Mouse (Mus musculus) hindbrain, postnatal 0 days (tissue): ENCODE measurements around the gene Slc44a3. TPM values are rescaled to one million over a fixed set of nuclear protein-coding genes. Genes with fewer than 3 reads are reported as not detected.

Experiments used
- ATAC-seq: fragments of 200-750 bp; cut with Nextera tagmentation; 2 replicates; pipeline ENCODE4 v1.8.0; 2017; ENCODE audit warnings: mild to moderate bottlenecking, moderate TSS enrichment, moderate library complexity
- DNase-seq: peaks from one replicate; pipeline ENCODE4 v3.0.0-alpha.2; 2015; ENCODE audit warnings: low spot score
- H3K27ac ChIP-seq: fragments of 300-500 bp; sonication (generic); 2 replicates; pipeline ENCODE4 v1.5.1; 2014; ENCODE audit warnings: mild to moderate bottlenecking
- H3K27me3 ChIP-seq: fragments of 300-500 bp; sonication (generic); 2 replicates; pipeline ENCODE4 v1.6.1; 2014; ENCODE audit warnings: low read length, mixed read lengths; ENCODE audit not compliant: insufficient read depth
- H3K36me3 ChIP-seq: fragments of 300-500 bp; sonication (generic); 2 replicates; pipeline ENCODE4 v1.6.1; 2014; ENCODE audit warnings: low read length, mixed read lengths; ENCODE audit not compliant: insufficient read depth
- H3K4me1 ChIP-seq: fragments of 300-500 bp; sonication (generic); 2 replicates; pipeline ENCODE4 v1.6.1; 2014; ENCODE audit warnings: antibody characterized with exemption, low read length, mixed read lengths; ENCODE audit not compliant: insufficient read depth
- H3K4me2 ChIP-seq: fragments of 300-500 bp; sonication (generic); 2 replicates; pipeline ENCODE4 v1.6.1; 2014; ENCODE audit warnings: low read depth, mild to moderate bottlenecking, low read length, moderate library complexity, mixed read lengths
- H3K4me3 ChIP-seq: fragments of 300-500 bp; sonication (generic); 2 replicates; pipeline ENCODE4 v1.5.1; 2014; ENCODE audit warnings: low read length
- H3K9ac ChIP-seq: fragments of 300-500 bp; sonication (generic); replicated peaks from 2 replicates; pipeline ENCODE4 v1.6.1; 2014; ENCODE audit warnings: mild to moderate bottlenecking, low read length, moderate library complexity, mixed read lengths
- H3K9me3 ChIP-seq: fragments of 300-500 bp; sonication (generic); 2 replicates; pipeline ENCODE4 v1.6.1; 2016; ENCODE audit warnings: low read length, mixed read lengths
- CTCF ChIP-seq: IDR thresholded peaks from 2 replicates; pipeline ENCODE4 v1.5.1; 2016; ENCODE audit warnings: antibody characterized with exemption, control low read depth, low read depth
- WGBS: fragments of 180-500 bp; shearing (Covaris S2); extraction: QIAGEN DNeasy Blood & Tissue Kit; methylation state at CpG from one replicate; pipeline ENCODE4 v1.1.7; 2014; 5-methylcytosine and 5-hydroxymethylcytosine counted together
- polyA plus RNA-seq: library from polyadenylated mRNA; unstranded; fragments of >200 nt; fragmentation: Nextera tagmentation; extraction: Ambion mirVana; gene quantifications from 2 replicates; pipeline ENCODE4 v1.2.1, GENCODE M21; 2015
- total RNA-seq: library from RNA; depleted of rRNA; stranded (reverse); fragments of >200 nt; gene quantifications from 2 replicates; pipeline ENCODE4 v1.2.3, GENCODE M21; 2014

Gene Slc44a3
- total and polyA plus RNA-seq, 2 experiments from 2014 or later, result 0.51 to 0.68 TPM

GRCm38 (mm10) chr3:121574386-121574785 lies 42.2 kb upstream of the Slc44a3 start:
- H3K27me3 ChIP-seq, result no peaks in the 10 kb centered on the region
- TF ChIP-seq CTCF, result no peak
- H3K36me3 ChIP-seq, result no peaks in the 10 kb centered on the region
- no peak overlapping the region for H3K4me2 ChIP-seq
- H3K9ac ChIP-seq, result no peak overlapping the region
- DNase-seq (no peak), ATAC-seq (no peak)
- H3K4me3 ChIP-seq, result no peak overlapping the region
- H3K9me3 ChIP-seq, result no peaks in the 10 kb centered on the region
- H3K27ac ChIP-seq, result no peak overlapping the region
- WGBS, result 80% methylated on average over 4 of the region's 4 CpGs
- no peaks in the 10 kb centered on the region for H3K4me1 ChIP-seq

- DNase-seq (no peak), ATAC-seq (no peak)
- no peaks in the 10 kb centered on the region for H3K27me3 ChIP-seq
- no peaks in the 10 kb centered on the region for H3K36me3 ChIP-seq
- H3K27ac ChIP-seq, result no peak overlapping the region
- no peaks in the 10 kb centered on the region for H3K4me1 ChIP-seq
- no peaks in the 10 kb centered on the region for H3K9me3 ChIP-seq
- no peak overlapping the region for H3K9ac ChIP-seq
- WGBS, result 83% methylated on average over 7 of the region's 7 CpGs
- TF ChIP-seq CTCF, result no peak
- no peak overlapping the region for H3K4me3 ChIP-seq
- no peak overlapping the region for H3K4me2 ChIP-seq
Measured at GRCm38 (mm10) chr3:121573858-121574257, 41.7 kb upstream of the Slc44a3 start.

- no peak for TF ChIP-seq CTCF
- Histone ChIP-seq H3K9ac (no peak overlapping the region), H3K36me3 (no peaks in the 10 kb centered on the region), H3K27me3 (no peaks in the 10 kb centered on the region), H3K4me2 (no peak overlapping the region), H3K4me3 (no peak overlapping the region), H3K27ac (no peak overlapping the region), H3K9me3 (no peaks in the 10 kb centered on the region), H3K4me1 (no peaks in the 10 kb centered on the region)
- no peak for DNase-seq
- no peak for ATAC-seq
- 90% methylated on average over 4 of the region's 4 CpGs for WGBS
Measured at GRCm38 (mm10) chr3:121571491-121571890, 39.3 kb upstream of the Slc44a3 start.

GRCm38 (mm10) chr3:121570623-121571022 lies 38.4 kb upstream of the Slc44a3 start:
- H3K27ac ChIP-seq, result no peak overlapping the region
- no peak for DNase-seq

GRCm38 (mm10) chr3:121569767-121570166 lies 37.6 kb upstream of the Slc44a3 start:
- ATAC-seq (no peak), DNase-seq (no peak)
- WGBS, result 26% methylated on average over 5 of the region's 5 CpGs
- H3K9ac ChIP-seq, result no peak overlapping the region
- no peaks in the 10 kb centered on the region for H3K4me1 ChIP-seq
- H3K4me2 ChIP-seq, result no peak overlapping the region
- H3K36me3 ChIP-seq, result no peaks in the 10 kb centered on the region
- H3K4me3 ChIP-seq, result no peak overlapping the region
- no peaks in the 10 kb centered on the region for H3K9me3 ChIP-seq
- H3K27ac ChIP-seq, result no peak overlapping the region
- no peaks in the 10 kb centered on the region for H3K27me3 ChIP-seq
- TF ChIP-seq CTCF, result no peak

More at GRCm38 (mm10) chr3:121570623-121571022, 38.4 kb upstream of the Slc44a3 start:
- no peaks in the 10 kb centered on the region for H3K36me3 ChIP-seq
- no peak overlapping the region for H3K9ac ChIP-seq
- TF ChIP-seq CTCF, result no peak
- no peak overlapping the region for H3K4me2 ChIP-seq
- H3K4me3 ChIP-seq, result no peak overlapping the region
- ATAC-seq, result no peak
- no peaks in the 10 kb centered on the region for H3K4me1 ChIP-seq
- WGBS, result 82% methylated on average over 11 of the region's 11 CpGs
- no peaks in the 10 kb centered on the region for H3K27me3 ChIP-seq
- H3K9me3 ChIP-seq, result no peaks in the 10 kb centered on the region

- DNase-seq, result no peak
- ATAC-seq, result no peak
- no peak overlapping the region for H3K9ac ChIP-seq
- H3K36me3 ChIP-seq, result no peaks in the 10 kb centered on the region
- TF ChIP-seq CTCF, result no peak
- no peaks in the 10 kb centered on the region for H3K27me3 ChIP-seq
- no peaks in the 10 kb centered on the region for H3K4me1 ChIP-seq
- H3K9me3 ChIP-seq, result no peaks in the 10 kb centered on the region
- H3K27ac ChIP-seq, result no peak overlapping the region
- H3K4me3 ChIP-seq, result no peak overlapping the region
- WGBS, result 82% methylated on average over 7 of the region's 9 CpGs
- no peak overlapping the region for H3K4me2 ChIP-seq
Measured at GRCm38 (mm10) chr3:121569004-121569403, 36.8 kb upstream of the Slc44a3 start.

- H3K36me3 ChIP-seq, result no peaks in the 10 kb centered on the region
- no peak overlapping the region for H3K4me2 ChIP-seq
- no peak overlapping the region for H3K27ac ChIP-seq
- no peak overlapping the region for H3K9ac ChIP-seq
- H3K4me1 ChIP-seq, result no peaks in the 10 kb centered on the region
- H3K9me3 ChIP-seq, result no peaks in the 10 kb centered on the region
- no peaks in the 10 kb centered on the region for H3K27me3 ChIP-seq
- no peak overlapping the region for H3K4me3 ChIP-seq
- ATAC-seq (no peak), DNase-seq (no peak)
- WGBS, result 89% methylated on average over 9 of the region's 9 CpGs
- no peak for TF ChIP-seq CTCF
Measured at GRCm38 (mm10) chr3:121567904-121568303, 35.7 kb upstream of the Slc44a3 start.
